Mouse (Mus musculus) adrenal gland (tissue): ENCODE measurements around the gene Rarb.

ENCODE experiments used
- intact Hi-C: fragments of 180-260 bp; cut with DNase I; formaldehyde crosslinking; loops from one replicate; pipeline ENCODE4 v1.15.1; 2025

The Rarb gene

DNA sequence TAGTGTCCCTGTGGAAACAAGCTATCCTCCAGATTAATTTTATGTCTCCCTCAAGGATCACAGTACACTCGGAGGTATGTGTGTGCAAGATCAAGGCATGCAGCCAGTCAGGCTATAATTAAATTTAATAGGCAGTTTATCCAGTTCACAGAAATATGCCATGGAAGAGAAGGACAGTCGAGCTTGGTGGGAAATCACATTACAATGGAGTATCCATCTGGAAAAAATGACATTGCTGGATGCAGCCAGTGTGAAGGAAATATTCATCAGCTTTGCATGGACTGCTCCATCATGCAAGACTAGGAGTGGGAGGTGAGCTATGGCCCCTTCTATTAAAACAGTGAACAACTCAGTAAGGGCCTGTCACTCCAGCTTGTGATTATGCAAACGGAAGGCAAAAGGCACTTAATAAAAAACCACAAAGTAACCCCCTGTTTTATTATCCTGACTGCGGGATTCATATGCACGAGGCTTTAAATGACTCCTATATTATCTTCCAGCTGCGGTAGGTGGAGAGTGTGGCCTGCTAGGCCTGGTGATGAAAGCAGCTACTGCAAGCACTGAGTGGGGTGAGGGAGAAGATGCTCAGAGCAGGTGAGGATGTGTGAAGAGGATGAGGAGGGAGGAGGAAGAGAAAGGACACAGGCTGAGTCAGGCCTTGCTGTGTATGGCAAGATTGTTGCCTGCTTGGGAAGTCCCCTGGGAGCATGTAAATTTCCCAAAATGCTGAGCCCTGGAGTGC is 379.4 kb downstream of the Rarb start:
- intact Hi-C loops = loop anchor here (5.0 kb wide), 1 partner anchor 78 kb away; no protein-coding TSS in a partner anchor

DNA sequence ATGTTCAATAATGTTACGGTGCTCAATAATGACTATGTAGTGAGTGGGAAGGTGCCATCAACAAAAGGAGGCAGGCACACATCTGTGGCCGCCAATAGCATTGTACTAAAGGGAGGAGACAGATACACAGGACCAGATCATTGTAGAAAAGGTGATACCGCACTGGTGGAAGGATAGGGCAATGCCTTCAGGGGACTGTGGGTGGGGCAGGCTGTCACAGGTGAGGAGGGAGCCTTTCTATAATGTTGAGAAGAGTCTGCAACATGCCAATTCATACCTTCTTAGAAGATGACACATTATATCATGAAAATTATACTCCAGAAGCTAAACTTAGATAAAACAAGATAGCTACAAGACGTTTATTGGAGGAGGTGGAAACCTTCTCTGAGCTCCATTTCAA is 381.6 kb downstream of the Rarb start:
- intact Hi-C loops = loop anchor here (5.0 kb wide), 1 partner anchor 80 kb away; no protein-coding TSS in a partner anchor

DNA sequence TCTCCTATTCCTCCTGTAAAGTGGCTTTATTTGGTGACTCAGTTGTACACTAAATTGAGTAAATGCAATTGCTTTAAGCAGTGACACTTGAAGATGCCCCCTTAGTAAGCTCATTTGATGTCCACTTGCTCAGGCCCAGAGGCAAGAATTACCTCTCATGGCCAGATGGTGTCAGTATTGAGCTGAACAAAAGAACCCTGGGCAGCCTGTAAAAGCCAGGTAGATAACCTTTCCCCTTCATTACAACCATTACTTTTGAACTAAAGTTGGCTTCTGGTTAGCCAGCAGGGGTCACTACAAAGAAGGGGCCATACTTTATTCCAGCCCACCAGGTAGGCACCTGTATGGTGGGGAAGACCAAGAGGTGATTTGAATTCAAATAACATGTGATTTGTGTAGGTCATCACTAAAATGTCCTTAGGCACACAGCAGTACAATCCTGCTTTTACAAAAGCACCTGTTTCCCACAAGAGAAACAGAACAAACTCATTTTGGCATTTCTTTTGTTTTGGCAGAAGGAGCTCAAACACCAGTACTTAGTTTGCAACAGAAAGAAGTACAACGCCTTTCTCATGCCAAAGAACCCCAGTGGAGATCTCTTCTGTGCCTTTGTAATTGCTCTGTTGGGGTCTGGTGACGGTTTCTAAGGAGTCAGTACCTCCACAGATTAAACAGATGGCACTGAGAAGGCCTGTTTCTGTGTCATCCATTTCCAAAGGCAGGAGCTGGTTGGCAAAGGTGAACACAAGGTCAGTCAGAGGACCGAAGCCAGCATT is 384.4 kb downstream of the Rarb start:
- intact Hi-C loops = loop anchor here (5.0 kb wide), 3 partner anchors 83 to 973 kb away; no protein-coding TSS in a partner anchor

- intact Hi-C loops = loop anchor here (5.0 kb wide), 2 partner anchors 144 to 974 kb away; no protein-coding TSS in a partner anchor
Measured at GRCm38 (mm10) chr14:16433206-16433605, 385.8 kb downstream of the Rarb start.

- intact Hi-C loops = loop anchor here (5.0 kb wide), 2 partner anchors 145 to 975 kb away; no protein-coding TSS in a partner anchor
Measured at GRCm38 (mm10) chr14:16432550-16432949, 386.4 kb downstream of the Rarb start.

DNA sequence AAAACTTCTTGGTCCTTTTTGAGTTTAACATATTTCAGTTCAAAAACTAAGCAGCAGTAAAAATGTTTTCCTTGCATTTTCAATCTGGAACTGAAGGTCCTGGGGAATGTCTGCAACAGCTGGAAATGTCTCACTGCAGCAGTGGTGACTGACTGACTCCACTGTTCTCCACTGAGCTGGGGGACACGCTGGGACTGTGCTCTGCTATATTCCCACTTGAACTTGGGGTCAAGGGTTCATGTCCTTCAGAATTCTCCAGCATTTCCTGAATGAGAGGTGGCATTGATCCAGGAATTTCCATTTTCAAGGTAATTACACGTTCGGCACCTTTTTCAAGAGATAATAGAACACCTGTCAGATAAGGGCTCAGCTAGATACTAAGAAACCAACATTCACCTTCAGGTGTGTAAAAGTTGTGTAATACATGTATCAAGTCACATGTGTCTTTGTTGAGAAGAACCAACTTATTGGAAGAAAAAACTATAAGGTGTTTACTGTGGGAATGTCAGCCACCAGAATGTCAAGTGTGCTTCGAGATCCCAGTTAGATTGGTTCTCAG is 386.9 kb downstream of the Rarb start:
- intact Hi-C loops = loop anchor here (5.0 kb wide), 2 partner anchors 145 to 975 kb away; no protein-coding TSS in a partner anchor

GRCm38 (mm10) chr14:16427569-16427968 is 391.4 kb downstream of the Rarb start:
- intact Hi-C loops = no loop called here

DNA sequence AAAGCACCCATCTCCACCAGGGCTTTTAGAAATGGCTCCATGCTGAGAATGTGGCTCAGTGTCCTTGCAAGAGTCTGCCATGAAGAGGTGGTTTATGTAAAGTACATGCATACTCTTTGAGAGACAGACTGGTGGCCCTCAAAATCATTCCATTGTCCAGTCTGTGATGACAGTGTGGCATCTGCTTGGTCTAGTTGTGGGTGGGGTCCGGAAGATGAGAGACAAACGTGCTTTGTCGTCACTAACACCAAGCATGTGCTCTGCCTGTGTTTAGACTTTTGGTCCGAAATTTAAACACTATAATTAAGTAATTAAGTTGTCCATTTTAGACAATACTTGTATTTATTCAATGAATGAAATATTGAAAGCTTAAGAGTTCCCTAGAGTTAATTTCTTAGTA is 404.8 kb downstream of the Rarb start:
- intact Hi-C loops = no loop called here

DNA sequence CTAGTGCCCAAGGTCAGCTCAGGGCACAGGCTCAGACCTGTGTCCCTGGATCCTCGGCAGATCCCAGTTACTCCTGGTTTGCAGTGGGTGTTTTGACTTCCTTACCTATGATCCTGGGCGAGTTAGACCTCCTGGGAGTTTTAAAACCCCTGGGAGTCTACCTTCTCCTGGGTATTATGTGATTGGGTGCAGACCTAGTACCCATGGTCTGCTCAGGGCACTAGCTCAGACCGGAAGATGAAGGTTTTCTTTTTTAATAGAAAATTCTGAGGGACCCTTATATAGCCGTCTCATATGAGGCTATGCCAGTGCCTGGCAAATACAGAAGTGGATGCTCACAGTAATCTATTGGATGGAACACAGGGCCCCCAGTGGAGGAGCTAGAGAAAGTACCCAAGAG is 413.8 kb downstream of the Rarb start:
- intact Hi-C loops = no loop called here

DNA sequence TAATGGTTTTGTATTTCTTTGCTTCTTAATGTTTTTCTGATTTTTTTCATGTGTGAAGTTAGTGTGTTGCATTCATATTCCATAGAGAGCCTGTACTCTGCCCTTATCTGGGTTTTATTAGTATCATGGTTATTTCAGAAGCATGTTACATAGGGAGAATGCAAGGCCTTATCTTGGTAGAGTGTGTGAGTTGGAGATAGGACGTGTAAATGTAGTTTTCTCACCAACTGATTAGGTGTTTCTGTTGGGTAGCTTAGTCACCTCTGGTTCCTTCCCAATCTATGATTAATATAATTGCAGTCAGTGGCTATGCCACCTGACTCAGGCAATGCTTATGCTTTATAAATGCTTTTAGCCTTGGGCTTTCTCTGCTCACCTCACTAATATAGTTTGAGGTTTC is 434.2 kb downstream of the Rarb start:
- intact Hi-C loops = loop anchor here (5.0 kb wide), 1 partner anchor 1027 kb away; no protein-coding TSS in a partner anchor
